ENCODE assay signal across 8 mouse cellular contexts in genomic region chr2:156233275-156233948, GRCm38 (mm10). TPM values are rescaled to one million over a fixed set of nuclear protein-coding genes. Genes with fewer than 3 reads are reported as not detected.
DNase-seq lines count a peak whose midpoint lies in the region; ATAC-seq lines count a peak whose summit lies in the region.

No protein-coding gene starts in this region.

- DNase-seq in adrenal gland, adult 2 months: peak; percentile 22
- DNase-seq in adrenal gland, adult 8-10 months: no peak
- peak; percentile 94 for DNase-seq in cerebellum, adult 9-10 months
- DNase-seq in lung, postnatal 10 days: no peak
- DNase-seq in spleen, postnatal 36 days (ENCODE audit: low spot score in 2 of 2): no peak
- DNase-seq in retina, embryonic 14.5 days (ENCODE audit: low spot score): no peak

- no peaks in the 10 kb centered on the region for H3K27me3 ChIP-seq in hindbrain, embryonic 16.5 days (replicated peaks; ENCODE audit: control insufficient read depth, insufficient read depth, low read length)
- H3K27me3 ChIP-seq in limb, embryonic 15.5 days: no peaks in the 10 kb centered on the region

- no peak overlapping the region for H3K4me2 ChIP-seq in hindbrain, embryonic 16.5 days (ENCODE audit: low read length)
- H3K4me2 ChIP-seq in limb, embryonic 15.5 days: no peak overlapping the region

- peaks cover 3% of the 10 kb centered on the region; the same call in 1 of the 2 replicates for H3K36me3 ChIP-seq in hindbrain, embryonic 16.5 days (ENCODE audit: control insufficient read depth, insufficient read depth, low read length)
- peaks cover 46% of the 10 kb centered on the region for H3K36me3 ChIP-seq in limb, embryonic 15.5 days

- no peak overlapping the region for H3K9ac ChIP-seq in hindbrain, embryonic 16.5 days (ENCODE audit: low read depth, low read length)
- no peak overlapping the region for H3K9ac ChIP-seq in limb, embryonic 15.5 days

- WGBS in hindbrain, embryonic 16.5 days: 79% methylated on average over 3 of the region's 3 CpGs
- 46% methylated on average over 3 of the region's 3 CpGs for WGBS in limb, embryonic 15.5 days

- ATAC-seq in hindbrain, embryonic 16.5 days: 0 out of 2 replicates have a peak, but pooled peaks have one; percentile 45
- ATAC-seq in limb, embryonic 15.5 days (ENCODE audit: insufficient number of reproducible peaks, low FRiP score, low TSS enrichment, low read depth): 0 out of 2 replicates have a peak, but pooled peaks have one; percentile 35

- no peak overlapping the region for H3K27ac ChIP-seq in hindbrain, embryonic 16.5 days (ENCODE audit: low read depth, low read length)
- 0 out of 2 replicates have a peak overlapping the region, but pooled peaks have one; percentile 22 for H3K27ac ChIP-seq in limb, embryonic 15.5 days

- no peaks in the 10 kb centered on the region for H3K9me3 ChIP-seq in hindbrain, embryonic 16.5 days (ENCODE audit: control insufficient read depth, low read length)
- H3K9me3 ChIP-seq in limb, embryonic 15.5 days: no peaks in the 10 kb centered on the region

- no peaks in the 10 kb centered on the region for H3K4me1 ChIP-seq in hindbrain, embryonic 16.5 days (ENCODE audit: control insufficient read depth, insufficient read depth, low read depth, low read length)
- H3K4me1 ChIP-seq in limb, embryonic 15.5 days: no peaks in the 10 kb centered on the region

- no peak overlapping the region for H3K4me3 ChIP-seq in hindbrain, embryonic 16.5 days (ENCODE audit: low read length)
- H3K4me3 ChIP-seq in limb, embryonic 15.5 days: no peak overlapping the region

RNA-seq across cellular contexts. Expression of gene Phf20, which starts 37.1 kb away (rescaled TPM):
- total RNA-seq in adrenal gland, adult 2 months (2021): 10 to 100 TPM; 37.8 to 44.5 TPM
- 18.1 and 18.8 TPM in 2 replicates for polyA plus RNA-seq in adrenal gland, adult 2 months (2012; rRNA removed)
- total RNA-seq in adrenal gland, adult 8-10 months (2022): 10 to 100 TPM; 44.2 to 79.9 (median 57.6) TPM
- polyA plus RNA-seq in hindbrain, embryonic 16.5 days (2015; fragmentation: Nextera tagmentation; extraction: Ambion mirVana): 111 and 117 TPM in 2 replicates
- polyA plus RNA-seq in limb, embryonic 15.5 days (2015; fragmentation: Nextera tagmentation; extraction: Ambion mirVana): 68.4 and 70.8 TPM in 2 replicates

RNA-seq across cellular contexts. Expression of gene Rbm39, which starts 53.4 kb away (rescaled TPM):
- 100 to 1,000 TPM; 269 to 386 TPM for total RNA-seq in adrenal gland, adult 2 months (2021)
- polyA plus RNA-seq in adrenal gland, adult 2 months (2012; rRNA removed): 89.7 and 94.8 TPM in 2 replicates
- 100 to 1,000 TPM; 313 to 619 (median 423) TPM for total RNA-seq in adrenal gland, adult 8-10 months (2022)
- 369 and 377 TPM in 2 replicates for polyA plus RNA-seq in hindbrain, embryonic 16.5 days (2015; fragmentation: Nextera tagmentation; extraction: Ambion mirVana)
- polyA plus RNA-seq in limb, embryonic 15.5 days (2015; fragmentation: Nextera tagmentation; extraction: Ambion mirVana): 595 and 644 TPM in 2 replicates

Comparison
In these comparisons a context has a peak if more than half of its experiments do, and no peak if none do; other contexts are left out.
1. DNase-seq: peak in adrenal gland, adult 2 months (single experiment) and cerebellum, adult 9-10 months (single experiment); none in adrenal gland, adult 8-10 months (single experiment), lung, postnatal 10 days (single experiment), spleen, postnatal 36 days (0 of 2) and retina, embryonic 14.5 days (single experiment).